Mouse (Mus musculus) CH12.LX (cell line): ENCODE data around the gene Tagln3. TPM values are rescaled to one million over a fixed set of nuclear protein-coding genes. Genes with fewer than 3 reads are reported as not detected.

Source experiments
- DNase-seq: peaks from one replicate; pipeline ENCODE4 v3.0.0-alpha.2; 2013; ENCODE audit errors: extremely low read depth
- H3K27ac ChIP-seq: 2 replicates; pipeline ENCODE4 v1.5.1; 2012; ENCODE audit warnings: low read depth, mild to moderate bottlenecking, control low read depth, moderate library complexity; ENCODE audit not compliant: insufficient read depth
- H3K27me3 ChIP-seq: replicated peaks from 2 replicates; pipeline ENCODE3; 2012; ENCODE audit warnings: inconsistent platforms
- H3K36me3 ChIP-seq, 2 experiments: replicated peaks in 1 of 2; 2 replicates each; pipeline versions ENCODE3 to v1.6.1; 2012; ENCODE audit warnings: inconsistent platforms in 1 of 2, low read length in 1 of 2, mild to moderate bottlenecking in 1 of 2, mixed read lengths in 1 of 2, moderate library complexity in 1 of 2; ENCODE audit not compliant: control insufficient read depth in 1 of 2, insufficient read depth in 1 of 2
- H3K4me1 ChIP-seq, 2 experiments: 2 replicates each; pipeline ENCODE4 v1.6.1; 2012; ENCODE audit warnings: inconsistent platforms in 1 of 2, moderate library complexity in 1 of 2; ENCODE audit not compliant: insufficient read depth in 2 of 2, control insufficient read depth in 1 of 2
- H3K4me2 ChIP-seq: 2 replicates; pipeline ENCODE4 v1.6.1; 2012; ENCODE audit warnings: low read depth, mild to moderate bottlenecking, control low read depth; ENCODE audit not compliant: poor library complexity, insufficient read depth, severe bottlenecking
- H3K4me3 ChIP-seq, 3 experiments: fragments of 150-350 bp in 1 of 3; sonication (generic) in 1 of 3; replicated peaks in 1 of 3; 2 replicates each; pipeline versions ENCODE3 to v1.5.1; 2011 to 2012; ENCODE audit warnings: low read depth in 2 of 3, low read length in 2 of 3, mild to moderate bottlenecking in 2 of 3, moderate library complexity in 2 of 3, control low read depth in 1 of 3, improper control_type of control experiment in 1 of 3, inconsistent platforms in 1 of 3, mixed read lengths in 1 of 3; ENCODE audit not compliant: poor library complexity in 1 of 3
- H3K79me2 ChIP-seq: replicated peaks from 2 replicates; pipeline ENCODE4 v1.6.1; 2012; ENCODE audit warnings: mild to moderate bottlenecking, moderate library complexity; ENCODE audit not compliant: control insufficient read depth, poor library complexity, insufficient read depth, severe bottlenecking; ENCODE audit errors: extremely low read depth
- H3K9ac ChIP-seq: 2 replicates; pipeline ENCODE4 v1.6.1; 2012; ENCODE audit warnings: low read depth, mild to moderate bottlenecking, control low read depth, moderate library complexity; ENCODE audit not compliant: insufficient read depth
- H3K9me3 ChIP-seq: replicated peaks from 2 replicates; pipeline ENCODE3; 2012; ENCODE audit warnings: low read length, inconsistent platforms, mixed read lengths
- CTCF ChIP-seq, 2 experiments: IDR thresholded peaks in 1 of 2; conservative IDR thresholded peaks in 1 of 2; 2 replicates each; pipeline ENCODE4 v1.5.1; 2011 to 2012; ENCODE audit warnings: low read depth in 2 of 2, low read length in 2 of 2, improper control_type of control experiment in 1 of 2, inconsistent platforms in 1 of 2, mild to moderate bottlenecking in 1 of 2, moderate library complexity in 1 of 2
- ETS1 ChIP-seq: conservative IDR thresholded peaks from 2 replicates; pipeline ENCODE4 v1.6.1; 2012; ENCODE audit warnings: low read depth, mild to moderate bottlenecking, inconsistent platforms, low read length, improper control_type of control experiment, moderate library complexity
- IRF4 ChIP-seq: IDR thresholded peaks from 2 replicates; pipeline ENCODE4 v1.6.1; 2014; ENCODE audit warnings: low read depth, mild to moderate bottlenecking, inconsistent platforms, low read length, improper control_type of control experiment
- JUN ChIP-seq: IDR thresholded peaks from 2 replicates; pipeline ENCODE4 v1.6.1; 2011; ENCODE audit warnings: low read depth, mild to moderate bottlenecking, low read length, improper control_type of control experiment, moderate library complexity; ENCODE audit not compliant: insufficient read depth
- KAT2A ChIP-seq: IDR thresholded peaks from 2 replicates; pipeline ENCODE4 v1.6.1; 2012; ENCODE audit warnings: low read length, improper control_type of control experiment, inconsistent platforms; ENCODE audit not compliant: insufficient replicate concordance
- MAZ ChIP-seq: IDR thresholded peaks from 2 replicates; pipeline ENCODE4 v1.6.1; 2012; ENCODE audit warnings: low read depth, mild to moderate bottlenecking, inconsistent platforms, low read length, improper control_type of control experiment, moderate library complexity
- MEF2A ChIP-seq: IDR thresholded peaks from 2 replicates; pipeline ENCODE4 v1.6.1; 2014; ENCODE audit warnings: low read depth, mild to moderate bottlenecking, inconsistent platforms, low read length, improper control_type of control experiment, borderline replicate concordance
- MXI1 ChIP-seq: IDR thresholded peaks from 2 replicates; pipeline ENCODE4 v1.6.1; 2011; ENCODE audit warnings: mild to moderate bottlenecking, low read depth, low read length, improper control_type of control experiment
- MYC ChIP-seq: IDR thresholded peaks from 2 replicates; pipeline ENCODE4 v1.6.1; 2011; ENCODE audit warnings: low read depth, mild to moderate bottlenecking, improper control_type of control experiment, low read length
- NRF1 ChIP-seq: IDR thresholded peaks from 2 replicates; pipeline ENCODE4 v1.6.1; 2014; ENCODE audit warnings: low read depth, mild to moderate bottlenecking, inconsistent platforms, low read length, improper control_type of control experiment, moderate library complexity
- PAX5 ChIP-seq: IDR thresholded peaks from 2 replicates; pipeline ENCODE4 v1.6.1; 2012; ENCODE audit warnings: low read length, inconsistent platforms, mixed read lengths
- RAD21 ChIP-seq: IDR thresholded peaks from 2 replicates; pipeline ENCODE4 v1.6.1; 2011; ENCODE audit warnings: low read depth, mild to moderate bottlenecking, low read length, improper control_type of control experiment, moderate library complexity
- SMC3 ChIP-seq: IDR thresholded peaks from 2 replicates; pipeline ENCODE4 v1.6.1; 2011; ENCODE audit warnings: low read depth, low read length, improper control_type of control experiment
- TBP ChIP-seq: conservative IDR thresholded peaks from 2 replicates; pipeline ENCODE4 v1.6.1; 2011; ENCODE audit warnings: low read depth, low read length, improper control_type of control experiment
- TCF12 ChIP-seq: IDR thresholded peaks from 2 replicates; pipeline ENCODE4 v1.6.1; 2014; ENCODE audit warnings: low read depth, mild to moderate bottlenecking, inconsistent platforms, low read length, improper control_type of control experiment
- UBTF ChIP-seq: IDR thresholded peaks from 2 replicates; pipeline ENCODE4 v1.6.1; 2012; ENCODE audit warnings: low read depth, mild to moderate bottlenecking, inconsistent platforms, low read length, improper control_type of control experiment, moderate library complexity
- ZC3H11A ChIP-seq: IDR thresholded peaks from 2 replicates; pipeline ENCODE4 v1.6.1; 2012; ENCODE audit warnings: low read depth, mild to moderate bottlenecking, inconsistent platforms, low read length, improper control_type of control experiment
- ZKSCAN1 ChIP-seq: IDR thresholded peaks from 2 replicates; pipeline ENCODE4 v1.6.1; 2012; ENCODE audit warnings: low read depth, inconsistent platforms, low read length, improper control_type of control experiment, borderline replicate concordance
- dilution Hi-C: fragments of 300-500 bp; cut with MboI; formaldehyde crosslinking; loops from 2 replicates; pipeline ENCODE4 v1.14.3; 2020; ENCODE audit warnings: low sequenced_read_pairs; ENCODE audit not compliant: extremely low pct_unique_long_range_greater_than_20kb, extremely low pct_ligation_motif_present
- in situ Hi-C: fragments of 300-500 bp; cut with MboI; formaldehyde crosslinking; loops from 3 replicates; pipeline ENCODE4 v1.14.3; 2019; ENCODE audit warnings: low sequenced_read_pairs, low pct_ligation_motif_present, low pct_unique_long_range_greater_than_20kb, mixed read lengths
- polyA plus RNA-seq: library from polyadenylated mRNA; unstranded; fragments of >175 nt; gene quantifications from 2 replicates; pipeline ENCODE4 v1.2.1, GENCODE M21; 2012; ENCODE audit warnings: low read depth; ENCODE audit not compliant: insufficient read length
- total RNA-seq, 2 experiments: library from RNA; depleted of rRNA; stranded (reverse); fragments of 300-350 nt in 1 of 2; fragments of >200 nt in 1 of 2; gene quantifications; 2 replicates each; pipeline ENCODE4 v1.2.3; 2012 to 2014

Tagln3 gene
- total and polyA plus RNA-seq, 3 experiments: 0.17 to 0.69 (median 0.19) TPM

- H3K27me3 ChIP-seq: no peaks in the 10 kb centered on the region
- no peaks in the 10 kb centered on the region for H3K36me3 ChIP-seq
- H3K4me1 ChIP-seq: peaks cover 5 to 16% of the 10 kb centered on the region in 2 experiments
- dilution Hi-C loops: no loop called here
- H3K4me2 ChIP-seq: no peak overlapping the region
- no peak overlapping the region for H3K4me3 ChIP-seq
- TF ChIP-seq RAD21 (peak; percentile 14), CTCF (conservative IDR thresholded peaks at IDR 0.05 in 1 of 2, IDR thresholded peaks at IDR 0.05 in 1 of 2; ENCODE audit: low read depth in 2 of 2, low read length in 2 of 2) (peak in 1 of 2 experiments; percentile 91; a peak in 2 of 4 replicates), ZC3H11A (no peak), SMC3 (peak; percentile 57)
- DNase-seq: peak; percentile 25
- H3K9me3 ChIP-seq: no peaks in the 10 kb centered on the region
- no peaks in the 10 kb centered on the region for H3K79me2 ChIP-seq
- in situ Hi-C loops: no loop called here
- no peak overlapping the region for H3K9ac ChIP-seq
- no peak overlapping the region for H3K27ac ChIP-seq
These were observed 37.0 kb upstream of the Tagln3 start for GRCm38 (mm10) chr16:45761425-45761824.

GRCm38 (mm10) chr16:45758726-45759269, 34.4 kb upstream of the Tagln3 start:
- Histone ChIP-seq H3K27ac (no peak overlapping the region), H3K9ac (no peak overlapping the region), H3K27me3 (no peaks in the 10 kb centered on the region), H3K4me2 (no peak overlapping the region), H3K4me3 (no peak overlapping the region), H3K4me1 (peaks cover 5 to 16% of the 10 kb centered on the region in 2 experiments), H3K9me3 (no peaks in the 10 kb centered on the region), H3K79me2 (no peaks in the 10 kb centered on the region), H3K36me3 (no peaks in the 10 kb centered on the region)
- DNase-seq: no peak
- in situ Hi-C loops (no loop called here), dilution Hi-C loops (no loop called here)
- TF ChIP-seq PAX5: no peak
- TF ChIP-seq MEF2A: no peak
- TF ChIP-seq TCF12: no peak
- no peak for TF ChIP-seq MXI1
- TF ChIP-seq JUN: no peak
- TF ChIP-seq NRF1: no peak
- no peak for TF ChIP-seq ETS1
- no peak for TF ChIP-seq UBTF
- no peak for TF ChIP-seq MYC
- TF ChIP-seq IRF4: no peak
- TF ChIP-seq TBP: no peak
- TF ChIP-seq SMC3: no peak
- no peak for TF ChIP-seq KAT2A
- TF ChIP-seq ZKSCAN1: no peak
- TF ChIP-seq MAZ: no peak
